Mouse (Mus musculus) spleen, adult 2 months (tissue): Measurements from ENCODE around the gene Ube4b. TPM values are rescaled to one million over a fixed set of nuclear protein-coding genes. Genes with fewer than 3 reads are reported as not detected.

Source experiments
- DNase-seq, 2 experiments: peaks; one replicate each; pipeline versions ENCODE4 v3.0.0 to v3.0.0-alpha.2; 2012 to 2021; ENCODE audit warnings: low spot score in 2 of 2, low read depth in 1 of 2
- H3K27ac ChIP-seq: fragments of 200-500 bp; 2 replicates; pipeline ENCODE4 v1.5.1; 2012; ENCODE audit warnings: low read length, inconsistent platforms; ENCODE audit not compliant: insufficient read depth
- H3K27me3 ChIP-seq: fragments of 200-500 bp; 2 replicates; pipeline ENCODE4 v1.6.1; 2012; ENCODE audit warnings: mild to moderate bottlenecking, moderate library complexity, low read length, inconsistent platforms; ENCODE audit not compliant: control insufficient read depth, insufficient read depth
- H3K36me3 ChIP-seq: fragments of 200-500 bp; 2 replicates; pipeline ENCODE4 v1.6.1; 2012; ENCODE audit warnings: mild to moderate bottlenecking, low read length, inconsistent platforms; ENCODE audit not compliant: control insufficient read depth, insufficient read depth
- H3K4me1 ChIP-seq: fragments of 200-500 bp; 2 replicates; pipeline ENCODE4 v1.6.1; 2011; ENCODE audit warnings: inconsistent platforms; ENCODE audit not compliant: control insufficient read depth, insufficient read depth, insufficient read length
- H3K4me3 ChIP-seq: fragments of 200-500 bp; 2 replicates; pipeline ENCODE4 v1.5.1; 2011; ENCODE audit warnings: mild to moderate bottlenecking, inconsistent platforms; ENCODE audit not compliant: insufficient read depth, insufficient read length; ENCODE audit errors: extremely low read depth
- CTCF ChIP-seq: fragments of 200-500 bp; IDR thresholded peaks from 2 replicates; pipeline ENCODE4 v1.5.1; 2011; ENCODE audit warnings: mild to moderate bottlenecking, inconsistent platforms; ENCODE audit not compliant: insufficient read depth, insufficient read length, insufficient replicate concordance; ENCODE audit errors: extremely low read depth
- POLR2A ChIP-seq: fragments of 200-500 bp; IDR thresholded peaks from 2 replicates; pipeline ENCODE4 v1.6.1; 2011; ENCODE audit warnings: low read depth, low read length, inconsistent platforms
- WGBS: fragments of 180-500 bp; shearing (Covaris S2); methylation state at CpG from one replicate; pipeline ENCODE4 v1.1.7; 2018; 5-methylcytosine and 5-hydroxymethylcytosine counted together
- polyA plus RNA-seq: library from polyadenylated mRNA; depleted of rRNA; stranded (reverse); fragments of >200 nt; gene quantifications from 2 replicates; pipeline ENCODE4 v1.2.3, GENCODE M21; 2012

Ube4b gene
- polyA plus RNA-seq, 1 experiment = 36.6 TPM

DNA sequence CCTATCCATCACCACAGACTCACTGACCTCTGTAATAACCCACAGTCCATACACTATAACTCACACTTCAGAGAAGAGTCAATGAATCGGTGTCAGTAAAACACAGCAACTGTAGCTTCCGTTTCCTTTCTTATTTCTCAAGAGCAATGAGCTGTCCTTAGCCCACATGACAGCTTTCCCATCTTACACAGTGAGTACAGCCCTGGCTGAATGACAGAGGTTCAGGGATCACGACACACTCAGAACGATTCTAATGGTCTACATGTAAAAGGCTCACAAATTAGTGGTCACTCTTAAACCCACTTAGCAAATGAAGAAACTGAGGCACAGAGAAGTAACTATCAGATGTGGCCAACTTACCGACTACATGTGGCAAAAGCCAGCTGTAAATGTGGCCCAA, 68.6 kb downstream of the Ube4b start:
- no peak overlapping the region for H3K4me3 ChIP-seq
- WGBS = 92% methylated on average over 5 of the region's 5 CpGs
- TF ChIP-seq CTCF (no peak), POLR2A (no peak)
- H3K27ac ChIP-seq = no peak overlapping the region
- no peaks in the 10 kb centered on the region for H3K27me3 ChIP-seq
- H3K36me3 ChIP-seq = peaks cover 37% of the 10 kb centered on the region
- no peaks in the 10 kb centered on the region for H3K4me1 ChIP-seq
- DNase-seq = no peak

DNA sequence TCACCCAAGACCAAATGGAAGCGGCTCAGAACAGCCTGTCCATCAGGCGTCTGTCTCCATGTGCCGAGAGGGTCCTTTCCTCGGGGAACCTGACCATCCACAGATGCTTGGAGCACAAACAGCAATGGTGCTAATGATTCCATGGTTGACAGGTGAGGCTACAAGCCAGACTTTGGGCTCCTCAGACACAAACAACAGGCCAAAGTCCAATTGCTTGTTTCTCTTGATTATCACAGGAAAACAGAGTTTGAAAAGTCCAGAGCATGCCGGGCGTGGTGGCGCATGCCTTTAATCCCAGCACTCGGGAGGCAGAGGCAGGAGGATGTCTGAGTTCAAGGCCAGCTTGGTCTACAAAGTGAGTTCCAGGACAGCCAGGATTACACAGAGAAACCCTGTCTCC, 71.9 kb downstream of the Ube4b start:
- Histone ChIP-seq H3K4me3 (no peak overlapping the region), H3K36me3 (peaks cover 40% of the 10 kb centered on the region), H3K27me3 (no peaks in the 10 kb centered on the region), H3K4me1 (no peaks in the 10 kb centered on the region), H3K27ac (no peak overlapping the region)
- no peak for DNase-seq
- 97% methylated on average over 8 of the region's 8 CpGs for WGBS
- TF ChIP-seq POLR2A = no peak
- TF ChIP-seq CTCF = no peak

DNA sequence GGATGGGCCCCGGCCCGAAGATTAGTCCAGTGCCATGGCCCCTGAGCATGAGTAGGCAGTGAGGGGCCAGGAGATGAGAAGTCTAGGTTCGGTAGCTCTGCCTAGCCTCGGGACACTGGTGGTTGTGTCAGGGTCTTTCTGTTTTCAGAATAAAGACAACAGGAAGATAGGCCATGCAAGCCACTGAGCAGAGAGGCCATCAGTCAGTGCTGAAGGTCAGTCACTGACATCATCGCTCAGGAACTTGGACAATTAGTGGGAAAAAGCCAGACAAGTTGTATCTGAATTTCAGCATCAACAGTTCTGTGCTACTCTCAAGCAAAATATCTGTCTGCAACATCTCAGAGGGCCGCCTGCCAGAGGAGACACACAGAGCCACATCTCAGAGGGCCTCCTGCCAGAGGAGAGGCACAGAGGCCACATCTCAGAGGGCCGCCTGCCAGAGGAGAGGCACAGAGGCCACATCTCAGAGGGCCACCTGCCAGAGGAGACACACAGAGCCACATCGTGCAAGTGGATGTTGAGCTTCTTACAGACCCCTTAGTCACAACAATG, 74.9 kb downstream of the Ube4b start:
- Histone ChIP-seq H3K27me3 (no peaks in the 10 kb centered on the region), H3K27ac (no peak overlapping the region), H3K4me3 (no peak overlapping the region), H3K4me1 (no peaks in the 10 kb centered on the region), H3K36me3 (peaks cover 33% of the 10 kb centered on the region)
- DNase-seq = no peak
- WGBS = 94% methylated on average over 8 of the region's 8 CpGs
- TF ChIP-seq POLR2A (no peak), CTCF (no peak)

DNA sequence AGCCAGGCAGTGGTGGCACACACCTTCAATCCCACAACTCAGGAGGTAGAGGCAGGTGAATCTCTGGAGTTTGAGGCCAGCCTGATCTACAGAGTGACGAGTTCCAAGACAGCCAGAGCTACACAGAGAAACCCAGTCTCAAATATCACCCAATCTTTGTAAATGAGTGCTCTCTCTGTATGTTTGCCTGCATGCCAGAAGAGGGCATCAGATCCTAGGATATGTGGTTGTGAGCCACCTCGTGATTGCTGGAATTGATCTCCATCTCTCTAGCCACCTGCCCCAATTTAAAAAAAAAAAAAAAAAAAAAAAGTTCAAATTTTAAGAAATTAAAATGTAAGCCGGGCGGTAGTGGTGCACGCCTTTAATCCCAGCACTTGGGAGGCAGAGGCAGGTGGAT, 77.6 kb downstream of the Ube4b start:
- peaks cover 35% of the 10 kb centered on the region for H3K36me3 ChIP-seq

DNA sequence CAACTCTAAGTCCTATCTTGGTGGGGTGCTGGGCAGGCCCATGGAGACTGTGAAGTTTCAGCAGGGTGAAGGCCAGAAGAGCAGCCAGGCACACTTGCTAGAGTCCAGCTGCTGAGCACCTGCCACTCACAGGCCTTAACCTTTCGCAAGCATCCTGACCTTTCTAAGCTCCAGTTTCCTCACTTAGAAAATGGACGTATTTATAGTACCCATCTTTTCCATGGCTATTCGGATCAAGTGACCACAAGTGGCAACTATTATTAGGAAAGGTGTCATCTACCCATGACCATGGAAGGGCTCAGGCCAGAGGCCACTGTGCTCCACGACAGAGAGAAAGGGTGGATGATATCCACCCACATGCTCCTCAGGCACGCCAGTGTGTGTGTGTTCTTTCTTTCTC, 80.7 kb downstream of the Ube4b start:
- WGBS = 83% methylated on average over 5 of the region's 5 CpGs
- Histone ChIP-seq H3K27ac (no peak overlapping the region), H3K27me3 (no peaks in the 10 kb centered on the region), H3K4me1 (no peaks in the 10 kb centered on the region), H3K36me3 (peaks cover 31% of the 10 kb centered on the region), H3K4me3 (no peak overlapping the region)
- no peak for DNase-seq
- TF ChIP-seq POLR2A (no peak), CTCF (no peak)

More for the DNA sequence above, 77.6 kb downstream of the Ube4b start:
- H3K27me3 ChIP-seq = no peaks in the 10 kb centered on the region
- 89% methylated on average over 5 of the region's 5 CpGs for WGBS
- no peak overlapping the region for H3K27ac ChIP-seq
- DNase-seq = no peak
- H3K4me3 ChIP-seq = no peak overlapping the region
- no peaks in the 10 kb centered on the region for H3K4me1 ChIP-seq
- TF ChIP-seq POLR2A = no peak
- no peak for TF ChIP-seq CTCF

DNA sequence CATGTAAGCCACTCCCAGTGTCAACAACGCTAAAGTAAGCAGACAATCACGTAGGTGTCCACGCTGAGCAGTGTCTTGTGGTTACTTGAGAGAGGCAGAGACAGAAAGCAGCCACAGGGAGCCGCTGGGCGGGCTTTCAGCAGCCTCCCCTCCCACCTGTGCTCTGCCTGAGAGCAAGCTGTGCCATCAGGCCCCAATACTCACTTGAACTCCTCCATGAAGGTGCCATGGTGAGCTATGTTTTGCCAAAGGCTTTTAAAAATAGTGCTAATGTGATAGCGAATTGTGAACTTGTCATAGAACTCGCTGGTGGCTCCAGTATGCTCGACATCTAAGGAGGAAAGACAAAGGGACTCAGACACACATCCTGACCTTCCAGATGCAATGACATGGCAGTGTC, 82.2 kb downstream of the Ube4b start:
- no peaks in the 10 kb centered on the region for H3K27me3 ChIP-seq
- DNase-seq = no peak
- H3K36me3 ChIP-seq = peaks cover 23% of the 10 kb centered on the region
- no peak overlapping the region for H3K4me3 ChIP-seq
- H3K4me1 ChIP-seq = no peaks in the 10 kb centered on the region; the same call in 1 of the 2 replicates
- WGBS = 89% methylated on average over 8 of the region's 8 CpGs
- TF ChIP-seq CTCF = no peak
- TF ChIP-seq POLR2A = no peak
- H3K27ac ChIP-seq = no peak overlapping the region

DNA sequence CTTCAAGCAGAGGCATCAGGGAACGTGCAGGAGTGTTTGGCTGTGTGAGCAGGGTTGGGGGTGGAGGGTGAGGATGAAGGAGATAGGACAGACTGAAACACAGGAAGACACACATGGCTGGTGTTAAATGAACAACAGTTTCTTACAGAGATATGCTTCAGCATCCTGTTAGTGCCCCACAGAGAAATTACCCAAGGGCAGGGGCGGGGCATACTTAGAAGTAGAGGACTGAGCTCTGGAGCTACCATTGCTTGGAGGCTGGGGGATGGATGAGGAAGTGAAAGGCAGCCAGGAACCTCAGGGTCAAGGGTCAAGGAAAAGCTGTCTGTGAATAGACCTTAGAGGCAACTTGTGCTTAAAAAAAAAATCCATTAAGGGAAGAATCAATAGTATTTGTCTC, 85.9 kb downstream of the Ube4b start:
- peaks cover 23% of the 10 kb centered on the region for H3K36me3 ChIP-seq
- DNase-seq = no peak
- H3K4me1 ChIP-seq = no peaks in the 10 kb centered on the region; the same call in 1 of the 2 replicates
- no peak overlapping the region for H3K4me3 ChIP-seq
- TF ChIP-seq CTCF (no peak), POLR2A (no peak)
- 60% methylated on average over 2 of the region's 2 CpGs for WGBS
- H3K27ac ChIP-seq = no peak overlapping the region
- H3K27me3 ChIP-seq = no peaks in the 10 kb centered on the region
